Mouse (Mus musculus): Measurements from ENCODE around the gene Inhbc. TPM values are rescaled to one million over a fixed set of nuclear protein-coding genes. Genes with fewer than 3 reads are reported as not detected.

Inhbc gene
- polyA plus RNA-seq, 1 experiment from 2014 or later = not detected

GRCm38 (mm10) chr10:127379654-127380053, 9.4 kb upstream of the Inhbc start:
- 90% methylated on average over 8 of the region's 8 CpGs for WGBS
- H3K27ac ChIP-seq (replicated peaks) = peak overlapping the region; percentile 93
- H3K9me3 ChIP-seq (replicated peaks) = no peaks in the 10 kb centered on the region
- H3K4me1 ChIP-seq = peaks cover 22% of the 10 kb centered on the region
- H3K9ac ChIP-seq (replicated peaks) = peak overlapping the region; percentile 89; the same call in 1 of the 2 replicates
- no peak for ATAC-seq (ENCODE audit: low FRiP score)
- peak overlapping the region; percentile 75 for H3K4me2 ChIP-seq
- H3K4me3 ChIP-seq (replicated peaks) = peak overlapping the region; percentile 69
- H3K27me3 ChIP-seq (replicated peaks) = no peaks in the 10 kb centered on the region
- H3K36me3 ChIP-seq = no peaks in the 10 kb centered on the region

- Histone ChIP-seq H3K4me1 (peaks cover 16% of the 10 kb centered on the region), H3K27me3 (replicated peaks) (no peaks in the 10 kb centered on the region), H3K4me2 (no peak overlapping the region), H3K9me3 (replicated peaks) (no peaks in the 10 kb centered on the region), H3K36me3 (no peaks in the 10 kb centered on the region), H3K4me3 (replicated peaks) (no peak overlapping the region), H3K9ac (replicated peaks) (no peak overlapping the region), H3K27ac (replicated peaks) (no peak overlapping the region)
- no peak for ATAC-seq (ENCODE audit: low FRiP score)
- 63% methylated on average over 3 of the region's 3 CpGs for WGBS
These were observed 7.5 kb upstream of the Inhbc start for GRCm38 (mm10) chr10:127377700-127378099.

GRCm38 (mm10) chr10:127371023-127371422, 792 bp upstream of the Inhbc start:
- Histone ChIP-seq H3K4me1 (no peaks in the 10 kb centered on the region), H3K27me3 (replicated peaks) (no peaks in the 10 kb centered on the region), H3K4me2 (no peak overlapping the region), H3K9me3 (replicated peaks) (no peaks in the 10 kb centered on the region), H3K27ac (replicated peaks) (no peak overlapping the region), H3K9ac (replicated peaks) (no peak overlapping the region), H3K4me3 (replicated peaks) (no peak overlapping the region), H3K36me3 (no peaks in the 10 kb centered on the region)
- no peak for ATAC-seq (ENCODE audit: low FRiP score)
- WGBS = 66% methylated on average over 2 of the region's 2 CpGs

- WGBS = 68% methylated on average over 2 of the region's 2 CpGs
- no peak for ATAC-seq (ENCODE audit: low FRiP score)
- Histone ChIP-seq H3K4me3 (replicated peaks) (no peak overlapping the region), H3K36me3 (no peaks in the 10 kb centered on the region), H3K4me1 (no peaks in the 10 kb centered on the region), H3K9me3 (replicated peaks) (no peaks in the 10 kb centered on the region), H3K4me2 (no peak overlapping the region), H3K27ac (replicated peaks) (no peak overlapping the region), H3K27me3 (replicated peaks) (no peaks in the 10 kb centered on the region), H3K9ac (replicated peaks) (no peak overlapping the region)
These were observed 2.0 kb downstream of the Inhbc start for GRCm38 (mm10) chr10:127368273-127368672.

GRCm38 (mm10) chr10:127367116-127367515, 3.1 kb downstream of the Inhbc start:
- Histone ChIP-seq H3K4me3 (replicated peaks) (no peak overlapping the region), H3K9me3 (replicated peaks) (no peaks in the 10 kb centered on the region), H3K9ac (replicated peaks) (no peak overlapping the region), H3K36me3 (no peaks in the 10 kb centered on the region), H3K4me1 (no peaks in the 10 kb centered on the region), H3K4me2 (no peak overlapping the region), H3K27ac (replicated peaks) (no peak overlapping the region), H3K27me3 (replicated peaks) (no peaks in the 10 kb centered on the region)
- ATAC-seq (ENCODE audit: low FRiP score) = no peak
- 87% methylated on average over 5 of the region's 5 CpGs for WGBS

- ATAC-seq (ENCODE audit: low FRiP score) = no peak
- H3K9ac ChIP-seq (replicated peaks) = no peak overlapping the region
- no peaks in the 10 kb centered on the region for H3K9me3 ChIP-seq (replicated peaks)
- H3K4me3 ChIP-seq (replicated peaks) = no peak overlapping the region
- no peaks in the 10 kb centered on the region for H3K27me3 ChIP-seq (replicated peaks)
- WGBS = 84% methylated on average over 3 of the region's 3 CpGs
- H3K27ac ChIP-seq (replicated peaks) = no peak overlapping the region
- H3K4me1 ChIP-seq = no peaks in the 10 kb centered on the region
- no peaks in the 10 kb centered on the region for H3K36me3 ChIP-seq
- H3K4me2 ChIP-seq = no peak overlapping the region
These were observed 9.5 kb downstream of the Inhbc start for GRCm38 (mm10) chr10:127360714-127361113.

DNA sequence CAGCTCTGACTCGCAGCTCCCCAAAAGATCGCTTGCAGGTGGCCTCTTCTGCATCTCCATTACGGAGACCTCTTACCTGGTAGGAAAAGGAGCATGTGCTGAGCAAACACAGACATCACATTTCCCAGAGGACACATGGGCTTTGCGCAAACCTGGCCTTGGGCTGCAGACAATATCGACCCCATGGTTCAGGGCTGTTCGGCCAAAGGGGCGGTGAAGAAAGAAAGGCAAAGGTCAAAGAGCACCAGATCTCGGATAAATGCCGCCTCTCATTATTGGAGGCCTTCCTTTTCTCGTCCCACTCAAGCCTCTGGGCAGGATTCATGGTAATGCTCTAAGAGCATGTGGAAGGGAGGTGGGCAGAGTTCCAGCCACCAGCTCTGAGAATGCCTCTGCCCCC, 14.9 kb downstream of the Inhbc start:
- WGBS = 57% methylated on average over 10 of the region's 10 CpGs
- no peak overlapping the region for H3K4me2 ChIP-seq
- ATAC-seq (ENCODE audit: low FRiP score) = no peak
- 0 out of 2 replicates have a peak, but pooled peaks cover 2% of the 10 kb centered on the region for H3K27me3 ChIP-seq (replicated peaks)
- H3K27ac ChIP-seq (replicated peaks) = no peak overlapping the region
- no peaks in the 10 kb centered on the region for H3K9me3 ChIP-seq (replicated peaks)
- H3K4me1 ChIP-seq = peaks cover 8% of the 10 kb centered on the region; the same call in 1 of the 2 replicates
- no peaks in the 10 kb centered on the region for H3K36me3 ChIP-seq
- H3K9ac ChIP-seq (replicated peaks) = no peak overlapping the region
- no peak overlapping the region for H3K4me3 ChIP-seq (replicated peaks)

DNA sequence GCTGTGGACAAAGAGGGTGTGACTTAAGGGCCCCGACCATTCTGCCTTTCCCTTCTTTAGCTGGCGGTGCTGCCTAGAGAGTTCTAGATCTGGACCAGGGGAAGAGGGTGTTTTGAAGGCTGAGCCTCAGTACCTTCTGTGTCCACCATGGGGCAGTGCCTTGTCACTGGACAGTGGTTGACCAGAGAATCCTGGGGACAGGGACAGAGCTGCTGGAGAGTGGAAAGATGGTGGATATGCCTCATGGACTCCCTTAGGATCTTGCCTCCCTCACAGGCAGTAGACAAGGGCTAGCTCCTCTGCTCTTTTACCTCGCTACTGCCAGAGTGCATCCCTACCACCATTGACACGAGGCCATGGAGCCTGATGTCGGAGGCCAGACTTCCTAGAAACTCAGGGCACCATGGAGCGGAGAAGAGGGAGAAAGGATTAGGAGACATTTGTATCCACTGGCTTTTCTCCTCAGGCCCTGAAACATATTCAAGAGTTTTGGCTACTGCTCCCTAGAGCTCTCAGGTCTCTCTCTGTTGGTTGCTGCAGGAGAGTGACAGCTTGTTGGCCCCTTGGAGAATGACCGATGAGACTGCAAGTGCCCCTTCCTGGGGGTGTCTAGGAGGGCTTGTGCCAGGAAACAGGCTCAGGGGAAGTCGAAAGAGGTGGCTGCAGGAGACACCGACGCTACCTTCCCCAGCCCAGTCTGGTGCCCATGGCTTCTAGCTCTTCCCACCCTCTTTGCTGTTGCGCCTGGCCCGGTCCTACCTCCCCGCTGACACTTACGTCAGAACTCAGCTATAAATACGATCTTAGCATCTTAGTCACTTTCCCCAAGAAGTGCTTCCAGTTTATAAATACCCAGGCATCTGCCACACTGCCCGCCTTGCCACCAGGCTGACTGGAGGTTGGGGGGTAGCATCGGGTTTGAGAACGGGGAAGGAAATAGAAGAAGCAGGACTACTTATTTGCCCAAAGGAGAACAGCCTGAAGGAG, 16.0 kb downstream of the Inhbc start, which contains the start of gene Inhbe:
Gene Inhbe (minus strand): TSS at position 503 of the 987 bp plus-strand sequence.
- H3K9ac ChIP-seq (replicated peaks) = no peak within 1 kb of the TSS
- H3K27me3 ChIP-seq (replicated peaks) = 0 out of 2 replicates have a peak, but pooled peaks cover 5% of the 10 kb centered on the region
- WGBS = 88% methylated on average over 18 of the region's 18 CpGs
- peaks cover 8% of the 10 kb centered on the region; the same call in 1 of the 2 replicates for H3K4me1 ChIP-seq
- no peaks in the 10 kb centered on the region for H3K36me3 ChIP-seq
- ATAC-seq (ENCODE audit: low FRiP score) = no peak
- H3K4me3 ChIP-seq (replicated peaks) = no peak within 1 kb of the TSS
- H3K4me2 ChIP-seq = no peak within 1 kb of the TSS
- H3K27ac ChIP-seq (replicated peaks) = no peak within 1 kb of the TSS
- no peaks in the 10 kb centered on the region for H3K9me3 ChIP-seq (replicated peaks)

GRCm38 (mm10) chr10:127352766-127353165, 17.5 kb downstream of the Inhbc start:
- Histone ChIP-seq H3K9me3 (replicated peaks) (no peaks in the 10 kb centered on the region), H3K4me2 (no peak overlapping the region), H3K9ac (replicated peaks) (no peak overlapping the region), H3K36me3 (no peaks in the 10 kb centered on the region), H3K27me3 (replicated peaks) (0 out of 2 replicates have a peak, but pooled peaks cover 5% of the 10 kb centered on the region), H3K4me3 (replicated peaks) (no peak overlapping the region), H3K27ac (replicated peaks) (no peak overlapping the region), H3K4me1 (peaks cover 8% of the 10 kb centered on the region; the same call in 1 of the 2 replicates)
- whole genome bisulfite sequencing = 89% methylated on average over 11 of the region's 11 CpGs
- no peak for ATAC-seq (ENCODE audit: low FRiP score)

DNA sequence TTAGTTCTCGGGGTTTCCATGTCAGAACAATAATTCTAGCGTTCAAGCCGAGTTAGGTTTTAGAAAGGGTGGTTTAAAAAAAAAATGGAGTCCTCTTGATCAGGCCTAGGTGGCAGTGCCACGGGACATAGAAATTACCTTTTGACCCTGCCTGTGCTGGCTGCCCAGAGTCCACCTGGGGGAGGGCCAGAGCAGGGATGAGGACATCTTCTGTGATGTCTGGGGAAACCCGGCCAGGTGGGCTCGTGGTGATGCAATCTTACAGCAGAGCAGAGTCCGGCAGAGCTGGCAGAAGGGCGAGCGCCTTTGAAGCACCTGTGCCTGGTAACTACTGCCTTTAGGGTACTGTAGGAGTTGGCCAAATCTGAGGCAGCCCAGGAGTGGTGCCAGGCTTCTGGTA, 18.0 kb downstream of the Inhbc start:
- H3K36me3 ChIP-seq = no peaks in the 10 kb centered on the region
- H3K27me3 ChIP-seq (replicated peaks) = 0 out of 2 replicates have a peak, but pooled peaks cover 5% of the 10 kb centered on the region
- H3K9me3 ChIP-seq (replicated peaks) = no peaks in the 10 kb centered on the region
- peaks cover 8% of the 10 kb centered on the region; the same call in 1 of the 2 replicates for H3K4me1 ChIP-seq
- H3K4me2 ChIP-seq = no peak overlapping the region
- H3K9ac ChIP-seq (replicated peaks) = no peak overlapping the region
- ATAC-seq (ENCODE audit: low FRiP score) = no peak
- no peak overlapping the region for H3K4me3 ChIP-seq (replicated peaks)
- 84% methylated on average over 9 of the region's 9 CpGs for WGBS
- no peak overlapping the region for H3K27ac ChIP-seq (replicated peaks)

DNA sequence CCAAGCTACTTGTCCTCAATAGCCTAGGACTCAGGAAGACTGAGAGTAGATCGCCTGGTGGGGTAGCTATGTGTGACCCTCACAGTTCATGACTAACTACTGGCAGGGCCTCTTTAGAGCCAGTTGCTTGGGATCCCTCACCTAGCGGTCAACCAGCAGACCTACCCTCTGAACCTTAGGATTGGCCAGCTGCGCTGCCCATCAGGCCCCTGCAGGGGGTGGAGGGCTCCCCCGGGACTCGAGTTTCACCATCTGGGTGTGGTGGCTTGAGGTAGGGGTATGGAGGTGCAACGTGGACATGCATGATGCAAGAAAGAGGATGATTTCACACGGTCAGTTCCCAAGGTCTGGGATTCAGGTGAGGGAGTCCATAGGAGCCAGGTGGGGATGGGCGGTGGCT, 18.5 kb downstream of the Inhbc start:
- H3K36me3 ChIP-seq = no peaks in the 10 kb centered on the region
- 79% methylated on average over 8 of the region's 8 CpGs for WGBS

GRCm38 (mm10) chr10:127351285-127351595, 19.0 kb downstream of the Inhbc start:
- peaks cover 8% of the 10 kb centered on the region; the same call in 1 of the 2 replicates for H3K4me1 ChIP-seq
- no peak overlapping the region for H3K9ac ChIP-seq (replicated peaks)
- no peak for ATAC-seq (ENCODE audit: low FRiP score)

More for the DNA sequence above, 18.5 kb downstream of the Inhbc start:
- Histone ChIP-seq H3K4me1 (peaks cover 8% of the 10 kb centered on the region; the same call in 1 of the 2 replicates), H3K27ac (replicated peaks) (no peak overlapping the region), H3K27me3 (replicated peaks) (0 out of 2 replicates have a peak, but pooled peaks cover 5% of the 10 kb centered on the region), H3K4me2 (no peak overlapping the region), H3K9ac (replicated peaks) (no peak overlapping the region), H3K9me3 (replicated peaks) (no peaks in the 10 kb centered on the region), H3K4me3 (replicated peaks) (no peak overlapping the region)
- ATAC-seq (ENCODE audit: low FRiP score) = no peak

More at GRCm38 (mm10) chr10:127351285-127351595, 19.0 kb downstream of the Inhbc start:
- H3K4me3 ChIP-seq (replicated peaks) = no peak overlapping the region
- 80% methylated on average over 8 of the region's 8 CpGs for WGBS
- no peaks in the 10 kb centered on the region for H3K36me3 ChIP-seq
- peak overlapping the region; percentile 52; the same call in 1 of the 2 replicates for H3K4me2 ChIP-seq
- H3K27ac ChIP-seq (replicated peaks) = no peak overlapping the region
- no peaks in the 10 kb centered on the region for H3K9me3 ChIP-seq (replicated peaks)
- 0 out of 2 replicates have a peak, but pooled peaks cover 5% of the 10 kb centered on the region for H3K27me3 ChIP-seq (replicated peaks)

All from neural tube, embryonic 15.5 days (tissue).